Mouse (Mus musculus) hindbrain, embryonic 12.5 days (tissue): ENCODE measurements around the gene Entpd7. TPM values are rescaled to one million over a fixed set of nuclear protein-coding genes. Genes with fewer than 3 reads are reported as not detected.

Experiments
- ATAC-seq: fragments of 200-750 bp; cut with Nextera tagmentation; 2 replicates; pipeline ENCODE4 v1.8.0; 2017; ENCODE audit warnings: moderate TSS enrichment; ENCODE audit not compliant: low FRiP score
- H3K27ac ChIP-seq: fragments of 300-500 bp; sonication (generic); 2 replicates; pipeline ENCODE4 v1.5.1; 2016; ENCODE audit warnings: mild to moderate bottlenecking
- H3K27me3 ChIP-seq: fragments of 300-500 bp; sonication (generic); 2 replicates; pipeline ENCODE4 v1.6.1; 2016; ENCODE audit warnings: mild to moderate bottlenecking
- H3K36me3 ChIP-seq: fragments of 300-500 bp; sonication (generic); 2 replicates; pipeline ENCODE4 v1.6.1; 2016; ENCODE audit warnings: mild to moderate bottlenecking
- H3K4me1 ChIP-seq: fragments of 300-500 bp; sonication (generic); 2 replicates; pipeline ENCODE4 v1.6.1; 2016
- H3K4me2 ChIP-seq: fragments of 300-500 bp; sonication (generic); replicated peaks from 2 replicates; pipeline ENCODE4 v1.6.1; 2016; ENCODE audit warnings: mild to moderate bottlenecking
- H3K4me3 ChIP-seq: fragments of 300-500 bp; sonication (generic); 2 replicates; pipeline ENCODE4 v1.5.1; 2016; ENCODE audit warnings: mild to moderate bottlenecking
- H3K9ac ChIP-seq: fragments of 300-500 bp; sonication (generic); 2 replicates; pipeline ENCODE4 v1.6.1; 2016; ENCODE audit warnings: mild to moderate bottlenecking, moderate library complexity
- H3K9me3 ChIP-seq: fragments of 300-500 bp; sonication (generic); replicated peaks from 2 replicates; pipeline ENCODE4 v1.6.1; 2016; ENCODE audit warnings: mild to moderate bottlenecking
- WGBS: fragments of 180-500 bp; shearing (Covaris S2); methylation state at CpG from one replicate; pipeline ENCODE4 v1.1.7; 2016; 5-methylcytosine and 5-hydroxymethylcytosine counted together
- polyA plus RNA-seq: library from polyadenylated mRNA; unstranded; fragments of >200 nt; fragmentation: Nextera tagmentation; extraction: Ambion mirVana; gene quantifications from 2 replicates; pipeline ENCODE4 v1.2.1, GENCODE M21; 2016

Entpd7 gene
- polyA plus RNA-seq: 10.5 and 12.5 TPM in 2 replicates

DNA sequence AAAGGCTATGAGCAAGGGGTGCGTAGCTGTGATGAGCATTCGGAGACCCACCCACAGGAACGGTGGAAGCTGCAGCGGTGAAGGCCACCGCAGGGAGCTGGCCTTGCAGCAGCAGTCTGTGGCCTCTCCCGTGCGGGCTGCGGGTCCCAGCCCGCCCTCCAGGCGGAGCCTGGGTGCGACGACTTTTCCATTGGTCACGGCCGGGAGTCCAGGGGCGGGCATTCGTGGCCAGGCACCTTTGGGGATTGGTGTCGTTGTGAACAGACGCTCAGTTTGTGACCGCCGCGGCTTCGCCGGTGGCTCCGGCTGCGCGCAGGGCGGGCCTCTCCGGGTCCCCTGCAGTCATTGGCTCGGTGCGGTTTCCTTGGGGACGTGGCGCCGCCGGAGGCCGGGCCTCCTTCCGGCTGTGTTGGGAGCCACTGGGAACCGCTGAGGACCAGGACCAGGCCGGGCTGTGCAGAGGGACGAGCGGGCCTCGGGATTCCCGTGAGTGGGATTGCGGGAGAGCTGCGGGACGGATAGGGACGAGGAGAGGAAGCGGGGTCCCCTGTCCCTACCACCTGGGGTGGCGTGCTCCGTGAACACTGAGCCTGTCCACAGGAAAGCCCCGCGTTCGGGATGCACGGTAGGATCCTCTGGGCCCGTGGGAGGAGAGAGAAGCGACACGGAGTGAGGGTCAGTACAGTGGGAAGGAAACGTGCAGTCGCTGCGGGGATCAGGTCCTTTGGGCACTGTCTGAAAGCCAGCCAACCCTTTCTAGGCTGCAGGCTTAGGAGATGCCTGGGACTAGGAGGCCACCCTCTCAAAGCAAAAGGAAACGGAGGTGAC is at the start of gene Entpd7:
Entpd7 (plus strand) TSS at position 254 of the 828 bp plus-strand sequence.
- Histone ChIP-seq H3K27ac (peak within 1 kb of the TSS; percentile 70), H3K4me3 (peak within 1 kb of the TSS; percentile 65), H3K4me1 (peaks cover 12% of the 10 kb centered on the region), H3K9ac (peak within 1 kb of the TSS; percentile 82), H3K36me3 (peaks cover 6% of the 10 kb centered on the region; the same call in 1 of the 2 replicates), H3K4me2 (peak within 1 kb of the TSS; percentile 88), H3K9me3 (no peaks in the 10 kb centered on the region), H3K27me3 (peaks cover under 1% of the 10 kb centered on the region; the same call in 1 of the 2 replicates)
- peak; percentile 99 for ATAC-seq
- under 1% methylated on average over 60 of the region's 60 CpGs for WGBS

DNA sequence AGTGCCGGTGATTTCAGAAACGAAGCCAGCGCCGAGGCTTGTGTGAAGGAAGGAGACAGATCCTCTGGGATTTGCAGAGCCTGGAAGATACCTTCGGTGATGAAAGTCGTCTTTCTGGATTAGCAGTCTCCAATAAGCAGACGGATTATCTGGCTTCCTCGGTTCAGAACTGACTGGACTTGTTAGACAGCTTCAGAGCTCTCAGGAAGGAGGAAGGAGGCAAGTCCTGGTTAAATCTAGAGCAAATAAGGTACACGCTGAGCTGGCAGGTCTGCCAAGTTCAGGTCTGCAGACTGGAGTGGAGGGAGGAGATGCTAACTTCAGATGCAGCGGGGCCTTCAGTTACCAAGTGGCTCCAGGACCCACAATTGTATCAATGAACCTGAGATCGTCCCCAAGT is 47.6 kb upstream of the Entpd7 start:
- no peak for ATAC-seq
- no peak overlapping the region for H3K4me3 ChIP-seq
- no peaks in the 10 kb centered on the region for H3K36me3 ChIP-seq
- no peaks in the 10 kb centered on the region for H3K9me3 ChIP-seq
- no peak overlapping the region for H3K4me2 ChIP-seq
- no peak overlapping the region for H3K27ac ChIP-seq
- WGBS: 71% methylated on average over 11 of the region's 11 CpGs
- H3K9ac ChIP-seq: no peak overlapping the region
- H3K27me3 ChIP-seq: no peaks in the 10 kb centered on the region; the same call in 1 of the 2 replicates
- no peaks in the 10 kb centered on the region for H3K4me1 ChIP-seq

DNA sequence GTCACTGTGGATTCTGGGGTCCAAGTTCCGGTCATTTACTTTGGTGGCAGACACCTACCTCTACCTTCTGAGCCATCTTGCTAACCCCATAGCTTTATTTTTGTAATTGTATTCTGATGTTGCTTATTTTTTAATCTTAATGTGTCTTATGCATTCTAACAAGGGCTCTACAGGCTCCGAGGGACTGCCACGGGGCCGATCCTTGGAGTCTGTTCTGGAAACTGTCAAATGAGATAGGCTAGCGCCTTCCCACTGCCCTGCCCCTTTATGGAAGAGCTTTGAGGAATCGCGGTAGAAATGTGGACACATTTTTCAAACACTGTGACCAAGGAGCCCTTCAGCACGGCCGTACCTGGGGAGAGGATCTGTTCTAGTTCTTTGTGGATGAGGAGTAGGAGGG is 46.6 kb upstream of the Entpd7 start:
- Histone ChIP-seq H3K36me3 (no peaks in the 10 kb centered on the region), H3K4me3 (no peak overlapping the region), H3K4me2 (no peak overlapping the region), H3K9me3 (no peaks in the 10 kb centered on the region), H3K4me1 (no peaks in the 10 kb centered on the region), H3K27me3 (no peaks in the 10 kb centered on the region; the same call in 1 of the 2 replicates), H3K27ac (no peak overlapping the region), H3K9ac (no peak overlapping the region)
- 85% methylated on average over 9 of the region's 9 CpGs for WGBS
- ATAC-seq: no peak

DNA sequence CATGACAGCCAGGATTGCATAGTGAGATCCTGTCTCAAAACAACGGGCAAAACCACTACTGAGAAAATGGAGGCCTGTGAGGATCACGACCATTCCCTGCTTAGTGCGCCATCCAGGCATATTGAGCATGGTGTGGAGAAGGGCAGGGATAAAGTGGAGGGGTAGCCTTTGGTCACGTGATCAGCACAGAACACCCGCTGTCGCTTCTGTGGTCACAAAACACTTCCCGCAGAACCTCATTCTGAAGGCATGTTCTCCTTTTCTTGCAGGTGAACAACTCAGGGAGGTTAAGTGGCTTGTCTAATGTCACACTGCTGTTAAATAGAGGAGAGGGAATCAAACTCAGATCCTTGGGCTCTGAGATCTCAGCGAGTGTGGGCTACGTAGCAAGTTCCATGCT is 44.0 kb upstream of the Entpd7 start:
- ATAC-seq: no peak
- H3K4me3 ChIP-seq: no peak overlapping the region
- no peaks in the 10 kb centered on the region for H3K4me1 ChIP-seq
- H3K4me2 ChIP-seq: no peak overlapping the region
- no peaks in the 10 kb centered on the region for H3K27me3 ChIP-seq
- no peaks in the 10 kb centered on the region for H3K9me3 ChIP-seq
- no peaks in the 10 kb centered on the region for H3K36me3 ChIP-seq
- H3K9ac ChIP-seq: no peak overlapping the region
- WGBS: 91% methylated on average over 9 of the region's 9 CpGs
- H3K27ac ChIP-seq: no peak overlapping the region

DNA sequence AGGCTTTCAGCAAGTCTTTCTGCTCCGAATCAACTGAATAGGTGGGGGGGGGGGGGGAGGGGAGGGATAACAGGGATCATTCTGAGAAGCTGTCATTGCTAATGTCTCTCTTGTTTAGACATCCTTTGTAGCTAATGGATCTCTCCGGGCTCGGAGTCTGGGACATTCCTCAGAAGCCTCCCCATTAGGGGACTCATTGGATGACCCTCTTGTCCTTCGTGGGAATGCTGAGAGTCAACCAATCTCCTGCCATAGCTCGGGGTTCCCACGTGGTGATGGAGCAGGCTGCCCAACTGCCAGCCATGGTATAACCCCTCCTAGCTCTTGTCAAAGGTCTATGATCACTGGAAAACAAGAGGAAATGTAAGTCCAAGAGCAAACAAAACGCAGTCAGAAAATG is 42.6 kb upstream of the Entpd7 start:
- Histone ChIP-seq H3K27me3 (no peaks in the 10 kb centered on the region), H3K9me3 (no peaks in the 10 kb centered on the region), H3K27ac (no peak overlapping the region), H3K9ac (no peak overlapping the region), H3K4me1 (no peaks in the 10 kb centered on the region), H3K4me2 (no peak overlapping the region), H3K36me3 (no peaks in the 10 kb centered on the region), H3K4me3 (no peak overlapping the region)
- no peak for ATAC-seq
- 52% methylated on average over 7 of the region's 7 CpGs for WGBS

DNA sequence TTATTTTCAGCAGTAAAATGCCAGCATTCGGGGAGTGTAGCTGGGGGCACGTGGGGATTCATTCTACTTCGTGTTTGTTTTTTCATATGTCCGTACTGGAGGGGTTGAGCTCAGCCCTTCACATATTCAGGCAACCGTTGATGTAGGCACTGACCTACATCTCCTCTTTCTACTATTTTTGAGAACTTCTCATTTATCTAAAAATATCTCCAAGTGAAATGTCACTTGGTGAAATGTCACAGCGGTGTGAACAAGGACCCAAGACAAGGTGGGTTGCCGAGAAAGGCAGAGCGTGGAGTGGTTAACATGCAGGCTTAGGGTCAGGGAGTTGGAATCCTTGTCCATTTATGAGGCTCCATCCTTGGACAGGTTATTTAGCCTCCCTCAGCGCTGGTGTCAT is 42.2 kb upstream of the Entpd7 start:
- 87% methylated on average over 9 of the region's 9 CpGs for WGBS
- Histone ChIP-seq H3K27ac (no peak overlapping the region), H3K4me2 (no peak overlapping the region), H3K27me3 (no peaks in the 10 kb centered on the region), H3K9ac (no peak overlapping the region), H3K4me3 (no peak overlapping the region), H3K9me3 (no peaks in the 10 kb centered on the region), H3K36me3 (no peaks in the 10 kb centered on the region), H3K4me1 (no peaks in the 10 kb centered on the region)
- ATAC-seq: no peak

DNA sequence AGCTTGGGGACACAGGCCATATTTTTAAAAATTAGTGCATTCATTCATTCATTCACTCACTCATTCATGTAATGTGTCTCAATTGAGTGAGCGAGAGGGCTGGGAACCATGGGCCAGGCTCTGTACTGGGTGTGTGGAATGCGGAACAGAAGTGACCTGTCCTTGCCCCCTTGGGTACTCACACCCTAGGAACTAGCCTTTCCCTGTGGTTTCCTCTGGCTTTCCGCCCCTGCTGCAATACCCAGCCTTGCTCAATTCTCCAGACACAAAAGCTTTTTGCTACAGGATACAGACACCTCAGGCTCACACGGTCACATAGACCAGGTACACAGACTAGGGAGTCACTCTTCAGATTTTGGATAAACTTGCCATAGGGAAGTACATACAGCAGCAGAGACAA is 41.1 kb upstream of the Entpd7 start:
- no peak for ATAC-seq
- Histone ChIP-seq H3K4me3 (no peak overlapping the region), H3K36me3 (no peaks in the 10 kb centered on the region), H3K9ac (no peak overlapping the region), H3K9me3 (no peaks in the 10 kb centered on the region), H3K4me1 (no peaks in the 10 kb centered on the region), H3K4me2 (no peak overlapping the region), H3K27ac (no peak overlapping the region), H3K27me3 (no peaks in the 10 kb centered on the region)
- WGBS: 90% methylated on average over 4 of the region's 4 CpGs

DNA sequence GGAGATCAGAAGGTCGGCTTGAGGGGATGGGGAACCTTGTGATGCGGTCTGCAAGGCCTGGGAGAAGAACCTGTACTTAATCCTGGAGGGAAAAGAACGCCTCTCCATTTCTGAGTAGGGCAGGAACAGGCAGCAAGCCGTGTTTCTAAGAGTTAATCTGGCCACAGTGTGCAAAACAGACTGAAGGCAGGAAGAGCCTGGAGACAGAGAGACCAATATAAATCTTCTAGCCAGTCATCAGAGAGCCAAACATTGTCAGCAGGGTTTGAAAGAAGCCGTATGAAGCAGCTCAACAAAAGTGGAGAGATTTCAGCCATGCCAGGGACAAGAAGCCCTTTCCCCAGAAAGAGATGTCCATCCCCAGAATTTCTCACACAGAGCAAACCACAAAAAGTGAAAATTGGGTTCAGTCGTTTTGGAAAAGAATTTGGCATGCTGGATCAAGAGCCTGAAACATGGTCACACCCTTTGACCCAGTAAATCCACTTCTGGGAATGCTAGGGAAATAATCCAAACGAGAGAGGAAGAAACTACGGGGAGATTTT is 38.2 kb upstream of the Entpd7 start:
- H3K36me3 ChIP-seq: no peaks in the 10 kb centered on the region
- 74% methylated on average over 8 of the region's 8 CpGs for WGBS
- no peak overlapping the region for H3K4me2 ChIP-seq
- H3K9ac ChIP-seq: no peak overlapping the region
- H3K27me3 ChIP-seq: peaks cover 5% of the 10 kb centered on the region
- H3K4me3 ChIP-seq: no peak overlapping the region
- no peak overlapping the region for H3K27ac ChIP-seq
- no peak for ATAC-seq
- H3K4me1 ChIP-seq: no peaks in the 10 kb centered on the region
- no peaks in the 10 kb centered on the region for H3K9me3 ChIP-seq

DNA sequence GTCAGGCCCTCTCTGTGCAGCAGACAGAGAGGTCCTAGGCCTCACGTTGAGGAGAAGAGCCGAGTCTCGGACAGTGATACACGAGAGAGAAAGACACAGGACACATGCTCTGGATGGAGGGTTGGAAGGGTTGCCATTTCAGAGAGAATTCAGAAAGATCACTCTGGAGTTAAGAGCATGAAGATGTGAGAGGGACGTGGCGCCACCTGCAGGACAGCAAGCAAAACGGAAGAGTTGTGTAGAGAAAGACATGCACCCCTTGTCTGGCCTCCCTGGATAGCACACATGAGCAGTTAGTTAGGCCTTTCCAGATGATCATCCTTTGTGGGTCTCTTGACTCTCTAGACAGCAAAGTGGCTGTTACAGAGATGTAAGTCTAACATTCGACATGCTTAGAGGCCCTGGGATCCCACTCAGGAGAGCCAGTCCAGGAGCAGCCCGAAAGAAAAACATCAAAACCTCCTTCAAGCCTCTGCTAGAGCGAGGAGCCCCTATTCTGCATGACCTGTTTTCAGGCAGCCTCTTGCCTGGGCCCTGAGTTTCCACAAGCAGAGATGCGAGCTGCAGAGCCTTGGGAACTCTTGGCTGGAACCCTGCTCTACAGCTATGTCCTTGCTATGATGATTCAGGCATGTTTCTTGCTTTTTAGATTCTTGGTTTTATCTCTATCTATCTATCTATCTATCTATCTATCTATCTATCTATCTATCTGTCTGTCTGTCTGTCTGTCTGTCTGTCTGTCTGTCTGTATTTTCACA is 33.6 kb upstream of the Entpd7 start:
- no peak overlapping the region for H3K27ac ChIP-seq
- H3K4me1 ChIP-seq: no peaks in the 10 kb centered on the region
- no peak for ATAC-seq
- no peaks in the 10 kb centered on the region for H3K36me3 ChIP-seq
- no peak overlapping the region for H3K4me2 ChIP-seq
- 34% methylated on average over 11 of the region's 11 CpGs for WGBS
- H3K4me3 ChIP-seq: no peak overlapping the region
- peaks cover 5% of the 10 kb centered on the region for H3K27me3 ChIP-seq
- no peak overlapping the region for H3K9ac ChIP-seq
- H3K9me3 ChIP-seq: no peaks in the 10 kb centered on the region

DNA sequence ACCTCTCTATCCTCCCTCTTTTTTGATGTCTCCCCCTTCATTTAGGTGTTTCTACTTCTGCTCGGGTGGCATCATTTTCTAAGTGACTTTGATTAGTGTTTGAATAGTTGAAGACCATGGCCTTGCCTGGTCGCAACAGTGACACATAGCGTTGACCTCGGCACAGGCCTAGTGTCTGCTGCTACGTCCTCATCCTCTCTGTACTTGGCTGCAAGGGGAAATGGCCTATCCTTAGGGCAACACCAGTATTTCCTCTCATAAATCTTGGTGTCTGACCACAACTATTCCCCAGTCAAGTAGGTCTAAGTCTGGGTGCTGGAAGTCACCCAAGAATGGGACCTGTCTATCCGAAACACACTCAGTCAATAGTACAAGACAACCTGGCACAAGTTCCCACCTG is 29.8 kb upstream of the Entpd7 start:
- WGBS: 89% methylated on average over 6 of the region's 6 CpGs
- H3K36me3 ChIP-seq: peaks cover 15% of the 10 kb centered on the region
- ATAC-seq: no peak
- H3K27me3 ChIP-seq: no peaks in the 10 kb centered on the region; the same call in 1 of the 2 replicates
- no peak overlapping the region for H3K9ac ChIP-seq
- no peak overlapping the region for H3K4me2 ChIP-seq
- no peak overlapping the region for H3K4me3 ChIP-seq
- H3K4me1 ChIP-seq: peaks cover 7% of the 10 kb centered on the region
- no peak overlapping the region for H3K27ac ChIP-seq
- no peaks in the 10 kb centered on the region for H3K9me3 ChIP-seq

DNA sequence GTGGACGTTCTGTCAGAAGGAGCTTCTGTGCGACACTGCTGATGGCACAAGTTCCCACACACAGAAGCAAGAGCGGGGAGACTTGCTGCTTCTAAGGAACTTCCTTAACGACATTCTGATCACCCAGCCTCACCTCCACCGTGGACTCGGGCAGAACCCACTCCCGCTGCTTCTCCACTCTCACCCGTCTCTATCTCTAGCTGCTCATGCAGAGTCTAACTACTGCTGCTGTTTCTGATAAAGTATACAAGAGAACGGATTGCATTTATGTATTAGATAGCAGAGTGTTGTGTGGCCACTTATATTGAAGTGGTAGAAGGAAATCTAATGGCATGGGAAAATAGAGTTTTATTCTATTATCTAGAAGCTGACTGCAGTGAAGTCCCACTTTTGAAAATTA is 28.7 kb upstream of the Entpd7 start:
- Histone ChIP-seq H3K4me1 (peaks cover 7% of the 10 kb centered on the region), H3K27me3 (no peaks in the 10 kb centered on the region), H3K4me2 (no peak overlapping the region), H3K27ac (no peak overlapping the region), H3K4me3 (no peak overlapping the region), H3K36me3 (peaks cover 15% of the 10 kb centered on the region), H3K9ac (no peak overlapping the region), H3K9me3 (no peaks in the 10 kb centered on the region)
- WGBS: 90% methylated on average over 9 of the region's 9 CpGs
- no peak for ATAC-seq

DNA sequence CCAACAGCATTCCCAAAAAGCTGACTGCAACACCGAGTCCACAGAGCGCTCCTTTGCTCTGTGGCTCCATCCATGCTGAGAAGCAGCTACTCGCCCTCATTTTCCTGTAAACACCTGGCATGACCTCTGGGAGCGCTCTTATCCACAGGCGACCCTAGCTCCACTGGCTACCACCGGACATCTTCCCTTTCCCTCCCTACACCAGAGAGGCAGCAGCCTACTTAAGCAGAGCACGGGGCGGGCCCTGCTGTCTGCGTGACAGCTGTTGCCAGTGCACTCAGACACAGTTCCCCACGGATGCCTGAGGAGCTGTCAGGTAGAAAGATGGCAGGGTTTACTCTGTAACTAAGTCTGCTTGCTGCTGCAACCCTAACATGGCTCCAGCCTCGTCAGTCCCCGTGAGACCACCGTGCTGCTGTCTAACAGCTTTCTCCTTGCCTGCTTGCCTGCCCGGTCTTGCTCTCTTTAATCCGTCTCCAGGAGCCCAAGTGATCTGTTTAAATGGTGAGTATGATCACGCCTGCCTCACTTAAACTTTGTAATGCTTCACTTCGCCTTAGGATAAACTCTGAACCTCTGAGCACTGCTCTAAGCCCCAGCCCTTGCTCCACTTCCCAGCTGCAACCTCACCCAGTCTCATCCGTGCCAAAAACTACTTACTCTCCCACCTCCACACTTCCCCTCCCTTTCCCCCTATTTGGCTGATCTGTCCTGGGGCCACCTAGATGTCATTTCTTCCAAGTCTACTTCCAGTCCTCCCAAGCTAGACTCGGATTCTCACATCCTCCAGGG is 27.1 kb upstream of the Entpd7 start:
- Histone ChIP-seq H3K4me3 (no peak overlapping the region), H3K9me3 (no peaks in the 10 kb centered on the region), H3K4me2 (no peak overlapping the region; the same call in 1 of the 2 replicates), H3K27me3 (no peaks in the 10 kb centered on the region), H3K27ac (no peak overlapping the region), H3K9ac (peak overlapping the region; percentile 27; the same call in 1 of the 2 replicates), H3K4me1 (peaks cover 7% of the 10 kb centered on the region), H3K36me3 (peaks cover 15% of the 10 kb centered on the region)
- ATAC-seq: peak; percentile 38; the same call in 1 of the 2 replicates
- WGBS: 38% methylated on average over 19 of the region's 19 CpGs
